Mouse (Mus musculus) erythroblast, adult 5-6 weeks (primary cell): ENCODE measurements around the gene Bmf. TPM values are rescaled to one million over a fixed set of nuclear protein-coding genes. Genes with fewer than 3 reads are reported as not detected.
A peak's percentile ranks its signal among the peaks of the same experiment; 100 is the strongest.

Experiments
- ATAC-seq: replicated peaks from 2 replicates; pipeline ENCODE4 v1.8.0; 2016; ENCODE audit warnings: moderate number of reproducible peaks, mild to moderate bottlenecking, moderate TSS enrichment, inconsistent platforms; ENCODE audit not compliant: poor library complexity, low FRiP score, severe bottlenecking
- total RNA-seq, 2 experiments: library from RNA; stranded (forward) in 1 of 2; stranded (reverse) in 1 of 2; fragments of 150-400 nt in 1 of 2; fragments of 200-764, 138-1000 nt in 1 of 2; gene quantifications; 2 replicates each; pipeline versions ENCODE4 v1.2.3 to v1.2.4; 2015 to 2017; ENCODE audit warnings: low replicate concordance in 2 of 2

The Bmf gene
- total RNA-seq (2015; ENCODE audit: low replicate concordance) (2.1 and 12.7 TPM in 2 replicates), total RNA-seq (2017; ENCODE audit: low replicate concordance) (1.4 and 3.2 TPM in 2 replicates)

DNA sequence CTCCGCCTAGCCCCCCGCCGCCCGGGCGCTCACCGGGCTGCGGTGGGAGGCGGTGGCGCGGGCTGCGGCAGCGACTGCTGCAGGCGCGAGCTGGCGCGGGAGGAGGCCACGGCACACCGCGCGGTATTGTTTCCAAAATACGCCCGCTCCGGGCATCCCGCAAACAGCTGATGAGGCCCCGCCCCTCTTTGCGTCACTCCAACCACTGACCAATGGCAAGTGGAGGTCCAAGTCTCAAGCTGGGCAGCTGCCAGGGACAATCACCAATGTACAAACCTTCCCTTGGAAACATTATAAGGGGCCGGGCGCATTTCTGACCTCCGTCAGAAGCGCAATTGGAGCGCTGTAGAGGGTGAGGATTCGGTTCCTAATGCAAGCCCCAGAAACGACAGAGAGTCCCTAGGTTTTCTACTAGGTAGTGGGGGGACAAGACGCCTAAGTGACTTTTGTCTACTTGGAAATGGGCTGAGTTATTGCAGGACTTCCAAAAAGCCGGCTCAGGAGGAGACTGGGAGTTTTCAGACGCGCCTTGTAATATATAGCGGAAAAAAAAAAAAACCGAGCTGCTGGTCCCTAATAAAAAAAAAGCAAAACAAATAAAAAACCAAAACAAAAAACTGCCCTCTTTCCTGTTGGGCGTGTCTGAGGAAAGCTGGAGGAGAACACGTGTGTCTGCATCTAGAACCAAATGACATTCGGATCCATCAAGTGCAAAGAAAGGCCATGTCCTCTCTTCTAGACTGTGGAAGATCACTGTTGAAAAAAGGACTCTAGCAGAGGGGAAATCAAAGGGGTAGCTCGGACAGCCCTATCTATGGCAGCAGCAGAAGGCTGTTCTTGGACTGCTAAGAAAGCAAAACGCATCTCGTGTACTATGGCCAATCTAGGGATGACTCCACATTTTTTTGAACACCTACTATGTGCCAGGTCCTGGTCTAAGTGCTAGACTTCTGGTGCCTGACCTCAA, at the start of gene Bmf:
Gene Bmf, minus strand, starts transcription at position 181 of the 967 bp plus-strand sequence.
- ATAC-seq, result peak; percentile 68

DNA sequence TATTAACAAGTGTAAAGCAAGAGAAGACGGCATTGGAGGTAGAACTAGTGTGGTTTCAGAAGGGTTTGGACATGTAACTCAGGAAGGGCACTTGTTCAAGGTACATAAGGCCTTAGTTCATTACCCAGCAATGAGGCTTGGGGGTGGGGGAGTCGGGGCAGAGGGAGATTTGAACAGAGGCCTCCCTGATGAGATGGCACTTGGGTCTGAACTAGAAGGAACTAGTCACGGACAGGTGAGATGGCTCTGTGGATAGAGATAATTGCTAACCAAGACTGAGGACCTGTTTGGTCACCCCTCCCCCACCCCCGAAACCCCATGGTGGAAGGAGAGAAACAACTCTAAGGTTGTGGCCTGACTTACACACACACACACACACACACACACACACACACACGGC, 49.6 kb upstream of the Bmf start:
- ATAC-seq, result no peak

DNA sequence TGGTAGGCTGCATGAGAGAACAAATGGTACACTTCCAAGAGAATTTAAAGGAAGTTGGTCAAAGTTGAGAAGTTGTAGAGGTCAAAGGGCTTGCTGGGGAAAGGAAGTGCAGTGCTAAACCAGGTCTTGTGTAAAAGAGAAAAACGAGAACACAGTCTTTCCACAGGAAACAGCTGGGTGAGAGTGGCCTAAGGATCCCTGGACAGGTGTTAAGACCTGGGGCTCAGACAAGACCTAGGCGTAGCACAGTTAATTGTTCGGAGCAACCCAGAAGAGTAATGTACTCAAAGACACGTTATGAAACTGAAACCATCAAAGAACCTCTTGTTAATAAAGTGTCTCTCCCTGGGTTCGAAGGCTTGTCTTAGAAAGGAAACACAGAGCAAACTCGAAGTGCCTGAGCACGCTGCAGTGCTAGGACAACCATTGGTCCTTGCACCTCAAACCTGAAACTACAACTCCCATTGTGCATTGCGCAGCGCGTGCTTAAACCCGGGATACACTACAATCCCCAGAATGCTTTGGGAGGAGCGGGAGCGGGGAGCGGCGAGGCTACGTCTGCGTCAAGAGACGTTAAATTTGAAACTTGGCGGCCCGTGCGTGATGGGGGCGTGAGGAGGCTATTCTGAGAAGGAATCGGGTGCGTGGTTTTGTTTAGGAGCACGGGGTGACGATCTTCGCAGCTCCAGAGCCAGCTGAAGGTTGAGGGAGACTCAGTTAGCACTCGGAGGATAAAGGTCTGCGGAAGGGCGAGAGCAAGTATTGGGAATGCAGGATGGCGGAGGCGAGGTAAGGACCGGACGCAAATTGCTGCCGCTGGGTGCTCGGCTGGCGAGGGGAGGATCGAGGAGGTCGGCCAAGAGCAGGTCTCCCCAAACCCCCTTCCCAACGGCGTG, 48.4 kb upstream of the Bmf start, which contains the start of gene Bub1b:
Gene Bub1b, plus strand, starts transcription at position 539 of the 896 bp plus-strand sequence.
- ATAC-seq, result peak; percentile 97

DNA sequence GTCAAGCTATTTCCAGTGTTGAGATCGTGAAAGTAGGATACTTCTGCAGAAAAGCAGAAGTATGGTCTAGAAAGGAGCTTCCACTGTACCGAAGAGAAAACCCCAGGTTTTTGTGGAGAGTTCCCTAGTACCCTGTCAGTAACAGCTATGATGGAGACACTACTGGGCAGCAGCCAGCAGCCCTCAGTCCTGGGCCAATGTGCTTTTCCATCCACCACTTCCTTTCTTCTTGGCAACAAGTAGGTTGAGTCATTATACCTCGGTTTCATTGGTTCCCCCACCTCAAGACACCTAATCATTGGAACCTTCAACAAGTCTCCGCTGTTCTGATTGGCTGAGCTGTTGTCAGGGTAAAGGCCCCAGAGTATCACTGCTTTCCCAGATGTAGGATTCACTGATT, 41.6 kb upstream of the Bmf start:
- ATAC-seq, result no peak

DNA sequence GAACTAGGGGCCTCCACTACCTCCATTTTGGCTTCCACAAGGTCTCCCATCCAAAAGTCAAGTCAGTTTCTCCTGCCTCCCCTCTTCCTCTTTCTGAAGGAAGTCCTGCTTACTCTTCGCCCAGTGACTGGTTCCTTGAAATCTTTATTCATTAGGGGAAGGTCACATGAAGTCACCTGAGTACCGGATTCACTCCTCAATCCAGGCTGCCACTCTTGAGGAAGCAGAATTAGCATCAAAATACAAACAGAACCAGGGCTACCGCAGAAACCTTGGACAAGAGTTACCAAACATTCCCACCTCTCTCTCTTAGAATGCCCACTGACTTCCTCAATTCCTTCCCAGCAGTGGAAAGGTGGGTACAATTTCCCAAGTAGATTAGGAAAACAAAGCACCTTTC, 38.2 kb upstream of the Bmf start:
- no peak for ATAC-seq

DNA sequence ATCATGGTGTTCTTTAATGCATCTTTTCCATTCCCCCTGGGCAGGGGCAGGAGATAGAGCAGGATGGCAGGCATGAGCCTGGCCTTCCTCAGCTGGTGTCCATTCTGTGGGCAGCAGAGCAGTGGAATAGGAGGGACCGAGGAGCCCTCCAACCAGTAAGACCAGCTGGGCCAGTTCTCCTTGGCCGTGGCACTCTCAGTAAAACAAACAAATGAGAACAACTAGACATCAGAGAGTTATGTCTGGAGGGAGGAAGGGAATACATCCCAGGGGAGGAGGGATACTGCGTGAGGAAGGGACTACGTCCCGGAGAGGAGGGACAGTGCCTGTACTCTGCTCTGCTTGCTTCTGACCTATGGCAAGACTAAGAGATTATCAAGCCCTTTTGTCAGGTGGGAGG, 36.5 kb upstream of the Bmf start:
- no peak for ATAC-seq

DNA sequence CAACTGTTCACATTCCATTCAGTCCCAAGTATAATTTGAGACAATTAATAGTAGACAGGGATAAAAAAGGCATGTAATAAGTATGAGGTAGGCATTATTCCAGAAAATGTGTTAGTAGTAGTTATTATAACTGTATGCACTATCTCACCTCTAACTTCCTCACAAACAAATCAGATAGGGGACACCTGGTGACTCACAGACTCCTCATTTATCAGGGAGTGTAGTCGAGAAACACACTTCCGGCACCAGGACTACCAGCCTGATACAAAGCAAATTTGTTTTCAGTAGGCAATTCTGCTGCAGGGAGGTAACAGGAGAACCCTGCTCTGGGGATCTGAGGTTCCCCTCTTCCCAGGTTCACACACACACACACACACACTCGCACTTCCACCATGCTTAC, 23.6 kb upstream of the Bmf start:
- no peak for ATAC-seq

DNA sequence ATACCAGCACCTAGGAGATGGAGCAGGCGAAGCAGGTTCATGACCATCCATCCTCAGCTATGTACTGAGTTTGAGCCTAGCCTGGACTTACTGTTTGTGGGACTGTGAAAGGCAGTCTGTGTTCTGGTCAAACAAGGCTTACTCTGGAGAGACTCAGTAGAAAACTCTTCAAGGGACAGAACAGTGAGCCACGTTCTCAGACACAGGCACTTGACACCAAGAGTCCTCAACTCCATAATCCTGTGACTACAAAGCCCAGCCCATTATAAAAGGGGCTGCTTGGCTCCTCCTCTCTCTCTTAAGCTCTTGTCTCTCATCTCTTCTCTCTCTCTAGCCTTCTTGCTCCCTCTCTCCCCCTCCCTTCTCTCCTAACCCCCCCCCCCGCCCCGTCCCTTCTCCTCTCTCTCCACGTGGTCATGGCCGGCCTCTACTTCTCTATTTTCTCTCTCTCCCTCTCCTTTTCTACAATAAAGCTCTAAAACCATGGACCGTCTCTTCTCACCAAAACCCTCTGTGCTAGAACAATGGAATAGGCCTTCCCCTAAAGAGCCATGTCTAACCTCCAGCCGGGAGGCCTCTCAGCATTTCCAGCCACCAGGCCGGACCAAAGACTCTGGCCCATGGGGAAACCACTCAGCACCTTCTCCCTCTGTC, 22.8 kb upstream of the Bmf start:
- ATAC-seq, result no peak

DNA sequence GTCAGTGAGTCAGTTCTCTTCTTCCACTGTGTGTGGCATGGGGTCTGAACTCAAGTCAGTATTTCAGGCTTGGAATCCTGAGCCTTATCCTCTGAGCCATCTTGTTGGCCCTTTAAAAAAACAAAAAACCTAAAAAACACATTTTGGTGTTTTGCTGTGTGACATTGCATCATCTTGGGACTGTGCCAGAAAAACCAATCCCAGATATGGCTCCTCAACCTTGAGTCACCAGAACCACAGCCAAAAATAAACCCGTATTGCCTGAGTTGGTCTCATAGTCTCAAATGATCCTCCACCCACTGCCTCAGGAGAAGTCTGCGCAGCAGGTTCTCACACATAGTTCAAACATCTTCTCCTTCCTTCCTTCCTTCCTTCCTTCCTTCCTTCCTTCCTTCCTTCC, 21.5 kb upstream of the Bmf start:
- ATAC-seq, result no peak

DNA sequence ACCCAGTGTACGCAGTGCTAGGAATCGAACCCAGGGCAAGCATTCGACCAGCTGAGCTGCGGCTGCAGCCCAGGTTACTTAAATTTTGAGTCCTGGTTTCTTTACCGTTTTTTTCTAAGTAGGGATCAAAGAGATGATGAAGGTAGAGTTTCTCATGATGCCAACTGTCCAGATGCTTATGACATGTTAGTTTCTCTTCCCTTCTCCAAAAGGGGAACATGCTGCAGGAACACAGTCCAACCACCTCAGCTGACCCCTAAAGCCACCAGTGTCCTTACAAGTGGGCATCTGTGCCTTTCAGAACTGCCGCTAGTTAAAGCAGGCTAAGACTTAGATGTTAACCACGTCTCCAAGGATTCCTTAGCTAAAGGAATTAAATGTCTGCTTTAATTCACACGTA, 17.7 kb upstream of the Bmf start:
- ATAC-seq, result no peak

DNA sequence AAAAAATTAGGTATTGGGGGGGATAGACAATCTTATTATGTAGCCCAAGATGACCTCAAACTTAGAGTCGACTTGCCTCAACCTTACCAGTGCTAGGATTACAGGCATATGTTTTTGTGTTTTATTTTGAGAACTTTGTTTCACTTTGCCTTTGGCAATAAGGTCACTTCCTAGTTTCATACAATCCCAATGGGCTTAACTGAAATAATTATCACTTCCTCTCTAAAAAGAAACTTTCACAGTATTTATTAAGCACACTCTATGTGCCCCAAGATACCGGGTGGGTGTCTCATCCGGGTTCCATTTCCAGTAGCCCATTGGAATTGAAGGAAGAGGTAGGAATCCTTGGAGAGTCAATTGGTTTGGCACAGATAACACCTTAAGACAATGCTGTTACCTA, 12.9 kb upstream of the Bmf start:
- ATAC-seq, result no peak

DNA sequence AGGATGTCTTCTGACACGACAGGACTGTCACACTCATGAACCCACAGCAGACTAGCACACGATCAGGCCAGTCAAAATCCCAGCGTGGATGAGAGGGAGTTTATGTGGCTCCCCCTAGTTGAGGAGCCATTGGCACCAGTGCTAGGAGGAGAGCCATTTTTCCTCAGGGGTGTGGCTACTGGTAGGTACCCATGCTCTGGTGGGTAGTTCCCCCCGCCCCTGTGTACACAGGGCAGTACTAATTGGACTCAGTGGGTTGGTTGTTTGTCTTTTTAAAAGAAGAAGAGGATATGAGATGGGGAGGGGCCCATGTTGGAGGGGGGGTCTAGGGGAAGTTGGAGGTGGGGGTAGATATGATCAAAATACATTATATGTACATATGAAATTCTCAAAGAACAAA, 12.5 kb upstream of the Bmf start:
- ATAC-seq, result no peak

DNA sequence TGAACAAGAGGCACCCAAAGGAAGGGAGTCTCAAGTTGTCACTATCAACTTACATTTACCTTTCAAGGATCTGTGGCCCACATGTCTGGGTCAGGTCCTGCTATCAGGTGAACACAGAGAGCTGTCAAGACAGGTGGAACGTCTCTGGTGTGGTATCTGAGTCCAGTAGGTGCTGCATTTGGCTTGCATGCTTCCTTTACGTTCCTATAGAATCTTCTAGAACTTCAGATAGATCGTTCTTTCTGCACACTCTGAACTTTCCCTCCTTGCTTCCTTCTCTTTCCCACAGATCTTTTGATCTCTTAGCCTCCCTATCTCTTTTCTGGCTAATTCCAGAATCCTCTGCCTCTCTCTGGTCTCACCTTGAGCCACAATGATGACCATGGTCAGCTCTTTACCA, 8.9 kb upstream of the Bmf start:
- no peak for ATAC-seq

DNA sequence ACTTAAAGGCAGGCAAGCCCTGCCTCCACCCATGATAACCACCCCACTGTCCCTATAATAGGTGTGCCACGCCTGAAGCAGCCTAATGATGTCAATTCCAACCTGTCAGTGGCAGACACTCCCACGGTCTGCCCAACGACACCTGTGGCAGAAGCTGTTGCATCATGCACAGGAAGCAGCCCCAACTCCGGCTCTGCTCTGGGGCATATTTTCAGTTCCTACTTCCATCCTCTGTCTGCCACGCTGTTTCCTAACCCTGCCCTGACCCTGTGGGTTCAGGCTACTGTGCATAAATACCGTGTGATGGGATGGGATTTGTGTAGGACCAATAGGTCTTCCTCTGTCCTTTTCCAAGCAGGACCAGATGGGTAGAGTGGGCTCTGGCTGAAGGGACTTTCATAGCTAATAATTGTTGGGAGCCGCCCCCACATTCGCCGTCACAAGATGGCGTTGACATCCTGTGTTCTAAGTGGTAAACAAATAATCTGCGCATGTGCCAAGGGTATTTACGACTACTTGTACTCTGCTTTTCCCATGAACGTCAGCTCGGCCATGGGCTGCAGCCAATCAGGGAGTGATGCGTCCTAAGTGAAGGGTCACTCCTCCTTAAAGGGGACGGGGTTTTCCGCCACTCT, 5.0 kb upstream of the Bmf start:
- ATAC-seq, result peak; percentile 85

DNA sequence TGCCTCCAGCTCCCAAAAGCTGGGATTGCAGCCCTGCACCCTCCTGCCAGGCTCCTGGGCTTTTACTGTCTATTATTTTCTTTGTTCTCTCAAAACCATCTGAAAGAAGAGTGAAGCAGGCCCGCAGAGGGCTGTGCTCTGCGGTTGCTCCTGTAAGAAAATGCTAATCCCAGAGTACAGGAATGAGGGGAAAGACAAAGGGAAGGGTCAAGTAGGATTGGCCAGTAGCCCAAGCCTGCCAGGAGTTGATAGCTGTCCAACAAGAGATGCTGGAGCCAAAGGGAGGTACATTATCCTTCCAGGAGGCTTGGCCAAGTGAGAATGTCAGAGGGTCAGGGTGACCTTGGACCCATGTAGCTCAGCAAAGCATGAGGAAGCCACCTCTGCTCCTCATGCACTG, 2.1 kb upstream of the Bmf start:
- no peak for ATAC-seq

DNA sequence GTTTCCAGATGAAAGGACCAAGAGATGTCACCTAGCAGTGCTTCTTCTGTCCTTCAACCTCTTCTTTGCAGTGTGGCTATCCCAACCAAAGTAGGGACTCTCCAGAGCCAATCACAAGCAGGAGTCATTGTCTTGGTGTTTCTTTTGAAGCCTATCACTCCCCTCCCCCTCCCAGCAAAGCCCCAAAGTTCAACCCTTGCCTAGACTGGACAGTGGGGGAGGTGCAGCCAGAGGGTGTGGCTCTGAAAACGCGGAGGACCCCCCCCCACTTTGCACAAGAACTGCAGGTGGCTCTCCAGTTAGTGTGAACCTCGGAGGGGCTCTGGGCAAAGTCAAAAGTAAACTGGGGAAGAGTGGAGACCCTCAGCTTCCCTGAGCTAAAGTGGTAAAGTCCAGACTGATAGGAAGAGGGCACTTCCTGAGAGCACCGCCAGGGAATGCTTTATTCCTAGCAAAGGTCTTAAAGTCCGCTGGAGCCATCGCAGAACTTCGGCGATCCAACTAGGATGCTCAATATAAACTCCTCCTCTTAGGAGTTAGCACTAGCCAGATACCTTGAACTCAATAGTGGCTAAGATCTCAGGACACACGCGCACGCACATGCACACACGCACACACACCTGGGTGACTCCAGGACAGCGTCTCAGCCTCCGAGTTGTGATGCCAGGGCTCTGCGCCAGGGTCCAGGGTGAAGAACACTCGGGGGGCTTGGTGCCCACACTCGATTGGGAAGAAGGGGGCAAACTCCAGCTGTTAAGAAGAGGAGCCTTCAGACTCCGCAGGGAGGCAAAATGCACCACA, 866 bp downstream of the Bmf start:
- no peak for ATAC-seq

DNA sequence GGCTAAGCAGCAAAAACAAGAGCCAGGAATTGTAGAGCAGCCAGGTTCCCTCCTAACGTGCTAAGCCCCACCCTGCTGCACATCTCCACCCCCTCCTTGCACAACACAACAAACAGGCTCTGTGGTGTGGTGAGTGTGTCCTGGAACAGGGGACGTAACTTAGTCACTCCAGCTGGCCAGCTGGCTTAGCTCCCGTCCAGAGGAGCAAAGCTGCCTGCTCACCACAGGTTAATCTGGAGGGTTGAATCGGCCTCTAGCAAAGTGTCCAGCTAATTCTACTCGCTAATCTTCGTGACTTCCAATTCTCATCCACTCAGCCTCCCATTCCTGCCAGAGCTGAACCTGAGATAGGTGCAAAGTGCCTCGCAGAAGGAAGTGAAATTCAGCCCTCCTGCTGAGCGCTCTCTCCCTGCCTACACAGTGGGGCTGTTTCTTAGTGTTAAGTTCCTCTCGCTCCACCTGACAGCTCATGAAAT, 1.9 kb downstream of the Bmf start:
- ATAC-seq, result no peak

DNA sequence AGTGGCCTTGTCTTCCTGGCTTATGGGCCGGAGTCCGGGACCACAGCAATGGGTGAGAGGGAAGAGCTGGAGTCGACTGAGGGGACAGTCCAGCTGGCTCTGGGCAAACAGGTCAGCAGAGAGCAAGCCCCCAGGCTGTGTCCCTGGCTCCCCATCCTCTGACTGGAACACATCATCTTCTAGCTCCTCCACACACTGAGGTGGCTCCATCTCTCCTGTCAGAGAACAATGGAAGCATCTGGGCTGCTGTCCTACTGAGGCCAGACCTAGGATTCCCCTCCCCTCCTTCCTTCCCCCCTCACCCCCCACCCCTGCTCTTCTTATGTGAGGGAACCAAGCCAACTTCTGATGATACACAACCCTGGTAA, 2.7 kb downstream of the Bmf start:
- ATAC-seq, result no peak
